Comparison of ENCODE assay signal across 10 mouse cellular contexts in genomic region chr14:119401618-119402017, GRCm38 (mm10).
"Had no signal": no experiment of that assay in that cellular context is flagged by ENCODE, and none has a peak within 500 bp of the region (broad histone marks: within the 10 kb centered on the region; RNA-seq: fewer than 3 reads in every experiment).

No protein-coding gene starts in this region.

- DNase-seq: kidney, adult 2 months; kidney, postnatal 25 days; liver, embryonic 13.5 days; lung, adult 2 months; lung, postnatal 36 days; right cerebral cortex, postnatal 14 days; spleen, adult 18-20 months; thymus, adult 2 months; thymus, postnatal 14 days; thymus, postnatal 4 days had no signal
